Mouse (Mus musculus) megakaryocyte, adult 5-6 weeks (primary cell): Measurements from ENCODE around the gene Megf11. TPM values are rescaled to one million over a fixed set of nuclear protein-coding genes. Genes with fewer than 3 reads are reported as not detected.

ENCODE experiments used
- ATAC-seq: 2 replicates; pipeline ENCODE4 v1.8.0; 2016; ENCODE audit warnings: mild to moderate bottlenecking, inconsistent platforms; ENCODE audit not compliant: poor library complexity, severe bottlenecking
- total RNA-seq, 2 experiments: library from RNA; stranded (forward) in 1 of 2; stranded (reverse) in 1 of 2; fragments of 153-499, 151-499 nt in 1 of 2; fragments of 221-1000, 200-1000 nt in 1 of 2; gene quantifications; 2 replicates each; pipeline versions ENCODE4 v1.2.3 to v1.2.4; 2015 to 2017

Gene Megf11
- total RNA-seq, 2 experiments from 2014 or later = 0.04 TPM

- ATAC-seq = no peak; the same call in 1 of the 2 replicates
Measured at GRCm38 (mm10) chr9:64393914-64394596, 8.6 kb downstream of the Megf11 start.

DNA sequence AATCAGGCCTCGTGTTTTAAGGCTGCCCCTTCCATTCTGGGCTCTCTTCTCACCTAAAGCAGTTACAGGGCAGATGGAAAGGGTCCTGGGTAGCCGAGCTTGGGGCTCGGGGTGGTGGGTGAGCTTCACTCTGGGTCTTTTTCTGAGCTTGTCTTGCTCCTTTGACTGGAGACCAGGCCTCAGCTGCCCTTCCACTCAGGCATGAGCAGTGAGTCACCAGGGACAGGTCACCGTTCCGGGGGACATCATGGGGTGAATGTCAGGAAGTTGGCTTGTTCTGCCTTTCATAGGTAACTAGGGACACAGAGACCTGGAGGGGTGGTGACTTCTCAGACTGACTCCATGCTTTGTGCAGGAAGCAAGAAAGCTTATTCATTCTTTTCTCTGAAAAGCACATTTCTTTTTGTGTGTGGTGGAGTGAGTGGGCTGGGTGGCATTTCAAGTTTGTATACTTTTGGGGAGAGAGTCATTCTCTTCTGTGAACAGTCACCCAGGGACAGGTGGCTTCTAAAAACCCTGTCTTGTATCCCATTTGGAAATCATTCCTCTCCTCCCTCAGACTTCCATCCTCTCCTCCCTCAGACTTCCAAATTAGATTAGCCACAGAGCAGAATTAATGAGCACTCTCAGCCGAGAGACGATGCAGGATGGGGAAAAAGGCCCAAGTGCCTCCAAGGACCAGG lies 10.0 kb downstream of the Megf11 start:
- ATAC-seq = no peak

- no peak for ATAC-seq
Measured at GRCm38 (mm10) chr9:64397108-64397507, 11.7 kb downstream of the Megf11 start.

DNA sequence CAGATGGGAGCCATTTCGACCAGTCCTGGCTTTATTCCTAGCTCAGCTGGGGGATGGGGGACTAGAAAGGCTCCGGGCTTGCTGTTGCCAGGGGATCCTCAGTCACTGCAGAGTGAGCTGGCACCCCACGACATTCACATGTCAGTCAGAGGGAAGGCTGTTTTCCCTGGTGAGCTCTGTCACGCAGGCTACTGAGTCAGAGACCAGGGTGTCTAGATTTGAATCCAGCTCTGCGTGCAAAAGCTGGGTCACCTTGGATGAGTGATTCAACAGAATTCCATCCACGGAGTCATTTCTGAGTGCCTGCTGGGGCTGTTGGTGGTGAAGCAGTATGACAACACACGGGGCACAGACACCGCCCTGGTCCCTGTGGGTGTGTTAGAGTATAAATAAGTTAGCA lies 13.7 kb downstream of the Megf11 start:
- no peak for ATAC-seq

GRCm38 (mm10) chr9:64402141-64402540 lies 16.7 kb downstream of the Megf11 start:
- ATAC-seq = no peak

DNA sequence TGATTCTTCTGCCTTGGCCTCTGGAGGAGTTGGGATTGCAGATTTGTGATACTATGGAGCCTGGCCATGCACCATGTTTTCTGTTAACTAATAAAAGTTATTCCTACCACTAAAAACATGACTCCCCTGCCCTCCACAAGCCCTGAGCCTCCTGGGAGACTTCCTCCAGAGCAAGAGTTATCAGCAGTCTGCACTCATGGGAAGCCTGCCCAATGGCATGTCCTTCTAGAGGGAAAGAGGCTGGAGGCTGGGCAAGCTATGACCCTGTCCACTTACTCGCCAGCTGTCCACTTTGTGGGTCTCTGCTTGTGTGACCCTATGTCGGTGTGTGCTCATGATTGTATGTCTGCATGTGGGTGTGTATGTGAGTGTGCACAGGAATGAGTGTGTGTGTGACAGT lies 21.4 kb downstream of the Megf11 start:
- ATAC-seq = no peak

- ATAC-seq = no peak
Measured at GRCm38 (mm10) chr9:64407390-64407970, 22.1 kb downstream of the Megf11 start.

GRCm38 (mm10) chr9:64408821-64409220 lies 23.4 kb downstream of the Megf11 start:
- ATAC-seq = no peak

DNA sequence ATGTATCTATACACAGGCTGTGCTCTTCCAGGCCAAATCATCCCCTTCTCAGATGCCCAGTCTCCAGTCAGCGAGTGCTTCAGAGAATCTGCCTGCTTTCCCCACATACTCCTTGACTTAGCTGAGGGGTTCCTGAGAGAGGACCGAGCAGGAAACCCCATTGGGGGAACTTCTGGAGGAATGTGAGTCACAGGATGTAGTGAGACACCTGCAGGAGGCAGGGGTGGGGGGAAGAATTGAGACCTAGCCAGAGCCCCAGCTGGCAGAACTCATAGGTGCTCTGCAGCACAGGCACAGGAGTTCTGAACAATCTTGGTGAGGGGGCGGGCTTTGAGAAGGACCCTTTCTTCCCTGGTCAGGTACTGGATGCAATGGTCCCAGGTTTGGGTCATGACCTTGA lies 35.0 kb downstream of the Megf11 start:
- no peak for ATAC-seq

GRCm38 (mm10) chr9:64421986-64422616 lies 36.7 kb downstream of the Megf11 start:
- no peak for ATAC-seq

DNA sequence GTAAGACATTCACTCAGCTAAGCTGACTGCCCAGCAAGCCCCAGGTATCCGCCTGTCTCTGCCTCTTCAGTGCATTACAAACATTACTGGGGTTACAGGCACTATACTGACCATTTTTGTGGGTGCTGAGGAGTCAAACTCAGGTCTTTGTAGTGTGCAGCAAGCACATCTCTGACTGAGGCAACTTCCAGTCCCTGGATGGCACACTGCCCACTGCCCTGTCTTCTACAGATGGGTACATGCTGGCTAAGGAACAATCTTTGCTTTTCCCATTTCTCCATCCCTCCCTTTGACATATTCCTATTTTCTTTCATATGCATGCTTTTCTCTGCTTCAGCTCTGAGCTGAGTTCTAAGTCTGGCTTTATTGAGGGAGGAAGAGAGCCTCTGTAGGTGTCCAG lies 38.5 kb downstream of the Megf11 start:
- ATAC-seq = no peak

DNA sequence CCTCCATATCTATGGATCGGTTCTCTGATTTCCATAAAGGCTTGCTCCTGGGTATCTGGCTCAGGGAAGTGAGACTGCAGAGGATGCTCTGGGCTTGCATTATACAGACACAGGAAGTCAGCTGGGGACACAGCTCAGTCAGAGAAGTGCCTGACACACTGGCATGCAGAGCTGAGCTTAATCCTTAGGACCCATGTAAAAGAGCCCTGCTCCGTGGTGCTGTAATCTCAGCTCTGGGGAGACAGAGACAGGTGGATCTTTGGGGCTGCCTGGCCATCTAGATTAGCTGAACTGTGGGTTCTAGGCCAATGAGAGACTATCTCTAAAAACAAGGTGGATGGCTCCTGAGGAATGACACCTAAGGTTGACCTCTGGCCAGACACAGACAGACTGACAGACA lies 50.7 kb downstream of the Megf11 start:
- no peak for ATAC-seq

DNA sequence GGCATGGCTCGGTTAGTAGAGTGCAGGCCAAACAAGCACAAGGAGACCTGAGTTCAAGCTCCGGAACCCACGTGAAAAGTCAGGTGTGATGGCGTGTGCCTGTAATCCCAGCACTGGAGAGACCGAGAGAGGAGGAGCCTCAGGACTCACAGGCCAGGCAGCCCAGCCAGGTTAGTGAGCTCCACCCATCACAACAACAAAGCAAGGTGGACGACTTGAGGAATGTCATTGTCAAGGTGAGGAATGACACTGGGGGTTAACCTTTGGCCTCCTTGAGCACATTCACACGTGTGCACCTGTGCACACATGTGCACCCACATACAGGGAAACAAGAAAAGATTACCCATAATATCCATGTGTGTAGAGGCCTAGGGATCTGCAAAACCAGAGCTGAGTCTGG lies 54.7 kb downstream of the Megf11 start:
- ATAC-seq = no peak

- no peak for ATAC-seq
Measured at GRCm38 (mm10) chr9:64445981-64446380, 60.6 kb downstream of the Megf11 start.

GRCm38 (mm10) chr9:64447070-64447469 lies 61.6 kb downstream of the Megf11 start:
- no peak for ATAC-seq

DNA sequence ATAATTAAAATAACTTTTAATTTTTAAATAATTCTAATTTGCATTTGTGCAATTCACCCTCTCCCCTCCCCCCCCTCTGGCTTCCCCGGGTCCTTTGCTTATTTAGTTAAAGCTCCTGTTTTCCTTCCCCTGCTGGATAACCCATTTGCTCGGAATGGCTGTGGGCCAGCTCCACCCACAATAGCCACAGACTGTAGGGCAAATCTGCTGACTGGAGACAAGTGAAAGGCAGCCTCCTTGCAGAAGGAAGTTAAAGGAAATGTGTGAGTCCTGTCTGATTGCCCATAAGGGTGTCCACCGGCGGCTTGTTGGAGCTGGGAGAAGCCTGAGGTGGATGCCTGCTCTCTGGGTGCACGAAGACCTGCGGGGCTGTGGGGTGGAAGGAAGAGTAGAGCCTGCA lies 62.1 kb downstream of the Megf11 start:
- no peak for ATAC-seq

DNA sequence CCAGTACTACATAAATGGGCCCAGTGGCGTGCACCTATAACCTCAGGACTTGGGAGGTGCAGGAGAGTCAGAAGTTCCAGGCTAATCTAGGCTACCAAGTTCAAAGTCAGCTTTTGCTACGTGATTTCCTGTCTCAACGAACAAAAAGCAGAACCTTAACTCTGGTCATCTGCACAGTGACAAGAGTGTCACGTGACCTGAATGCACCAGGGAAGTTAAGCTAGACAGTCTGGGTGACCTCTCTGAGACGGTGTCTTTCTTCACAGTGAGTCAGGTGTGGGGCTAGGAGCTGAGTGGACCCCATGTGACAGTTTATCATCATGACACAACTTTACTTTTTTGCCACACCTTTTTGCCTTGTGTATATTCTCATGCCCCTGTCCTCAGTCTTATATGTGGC lies 67.3 kb downstream of the Megf11 start:
- ATAC-seq = peak; percentile 93

- no peak for ATAC-seq
Measured at GRCm38 (mm10) chr9:64454196-64454595, 68.8 kb downstream of the Megf11 start.

- no peak for ATAC-seq
Measured at GRCm38 (mm10) chr9:64455910-64456309, 70.5 kb downstream of the Megf11 start.

DNA sequence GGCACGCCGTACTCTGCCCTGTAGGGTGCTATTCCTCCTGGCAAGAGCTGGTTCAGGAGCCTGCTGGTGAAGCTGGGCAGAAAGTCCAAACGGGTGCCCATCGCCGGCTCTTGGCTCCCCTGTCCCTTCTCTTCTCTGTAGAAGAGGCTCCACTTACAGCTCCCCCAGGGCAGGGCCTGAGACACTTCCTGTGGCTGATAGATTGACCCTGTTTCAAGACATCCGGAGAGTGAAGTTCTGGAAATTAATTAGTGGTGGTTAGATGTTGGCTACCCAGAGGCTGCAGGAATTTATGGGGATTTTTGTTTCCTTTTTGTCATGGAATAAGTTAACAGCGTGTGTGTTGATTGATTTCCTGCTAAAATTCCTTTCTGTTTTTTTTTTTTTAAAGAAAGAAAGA lies 72.2 kb downstream of the Megf11 start:
- no peak for ATAC-seq

DNA sequence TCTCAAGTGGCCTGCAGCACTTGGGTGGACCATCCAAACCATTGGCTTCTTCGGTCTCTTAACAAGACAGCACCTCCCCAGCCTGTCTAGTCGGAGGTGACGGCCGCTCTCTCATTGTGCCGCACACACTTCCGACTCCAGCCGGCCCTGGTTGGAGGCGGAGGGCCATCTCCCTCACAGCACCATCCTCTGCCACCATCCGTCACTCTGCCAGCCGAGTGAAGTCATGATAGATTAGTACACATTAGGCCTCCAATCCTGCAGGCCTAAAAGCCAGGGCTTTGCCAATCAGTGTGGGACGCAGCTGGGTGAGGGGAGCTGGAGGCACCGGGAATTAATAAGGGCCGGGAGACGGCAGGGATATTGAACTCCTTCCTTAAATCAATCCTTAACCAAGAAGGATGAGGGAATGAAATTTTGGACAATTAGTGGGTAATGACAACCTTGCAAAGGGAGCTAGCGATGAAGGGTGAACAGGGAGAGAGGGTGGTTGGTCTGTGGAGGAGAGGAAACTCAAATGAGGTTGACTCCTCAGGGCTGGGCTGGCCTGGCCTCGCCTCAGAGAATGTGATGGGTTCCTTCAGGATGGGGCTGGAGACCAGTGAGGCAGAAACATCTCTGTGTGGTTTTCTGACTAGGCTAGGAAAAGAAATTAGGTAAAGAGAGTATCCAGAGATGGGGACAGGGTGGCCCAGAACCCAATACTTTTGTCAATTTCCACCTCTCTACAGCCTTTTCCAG lies 76.3 kb downstream of the Megf11 start:
- no peak for ATAC-seq
